Mouse (Mus musculus): ENCODE results near the gene Eps8l3. TPM values are rescaled to one million over a fixed set of nuclear protein-coding genes. Genes with fewer than 3 reads are reported as not detected.

Gene Eps8l3
- polyA plus RNA-seq, 1 experiment: 0.72 TPM

GRCm38 (mm10) chr3:107844001-107844400 lies 33.0 kb upstream of the Eps8l3 start:
- no peak for TF ChIP-seq POLR2A (IDR thresholded peaks at IDR 0.05; ENCODE audit: low read depth, low read length)
- TF ChIP-seq CTCF (conservative IDR thresholded peaks at IDR 0.05; ENCODE audit: insufficient read depth, insufficient read length, low read depth, low read length): no peak
- Histone ChIP-seq H3K27me3 (replicated peaks; ENCODE audit: control insufficient read depth, insufficient read depth, low read length) (no peaks in the 10 kb centered on the region), H3K27ac (ENCODE audit: insufficient read depth, low read depth, low read length) (no peak overlapping the region), H3K4me1 (ENCODE audit: control insufficient read depth, insufficient read depth, low read length) (no peaks in the 10 kb centered on the region), H3K4me3 (ENCODE audit: insufficient read depth, low read depth, low read length) (no peak overlapping the region), H3K36me3 (ENCODE audit: control insufficient read depth, insufficient read depth, low read length) (no peaks in the 10 kb centered on the region)
- 92% methylated on average over 3 of the region's 3 CpGs for WGBS
- DNase-seq: peak; percentile 71

- Histone ChIP-seq H3K27ac (ENCODE audit: insufficient read depth, low read depth, low read length) (no peak overlapping the region), H3K27me3 (replicated peaks; ENCODE audit: control insufficient read depth, insufficient read depth, low read length) (no peaks in the 10 kb centered on the region), H3K36me3 (ENCODE audit: control insufficient read depth, insufficient read depth, low read length) (no peaks in the 10 kb centered on the region), H3K4me3 (ENCODE audit: insufficient read depth, low read depth, low read length) (no peak overlapping the region), H3K4me1 (ENCODE audit: control insufficient read depth, insufficient read depth, low read length) (no peaks in the 10 kb centered on the region)
- TF ChIP-seq POLR2A (IDR thresholded peaks at IDR 0.05; ENCODE audit: low read depth, low read length) (no peak), CTCF (conservative IDR thresholded peaks at IDR 0.05; ENCODE audit: insufficient read depth, insufficient read length, low read depth, low read length) (no peak)
- 57% methylated on average over 2 of the region's 2 CpGs for WGBS
- no peak for DNase-seq
These were observed 32.5 kb upstream of the Eps8l3 start for GRCm38 (mm10) chr3:107844499-107844898.

GRCm38 (mm10) chr3:107846175-107846574 lies 30.9 kb upstream of the Eps8l3 start:
- Histone ChIP-seq H3K36me3 (ENCODE audit: control insufficient read depth, insufficient read depth, low read length) (no peaks in the 10 kb centered on the region), H3K27me3 (replicated peaks; ENCODE audit: control insufficient read depth, insufficient read depth, low read length) (no peaks in the 10 kb centered on the region), H3K4me3 (ENCODE audit: insufficient read depth, low read depth, low read length) (no peak overlapping the region), H3K4me1 (ENCODE audit: control insufficient read depth, insufficient read depth, low read length) (no peaks in the 10 kb centered on the region), H3K27ac (ENCODE audit: insufficient read depth, low read depth, low read length) (no peak overlapping the region)
- TF ChIP-seq CTCF (conservative IDR thresholded peaks at IDR 0.05; ENCODE audit: insufficient read depth, insufficient read length, low read depth, low read length) (no peak), POLR2A (IDR thresholded peaks at IDR 0.05; ENCODE audit: low read depth, low read length) (no peak)
- WGBS: 94% methylated on average over 1 of the region's 1 CpGs
- DNase-seq: no peak

DNA sequence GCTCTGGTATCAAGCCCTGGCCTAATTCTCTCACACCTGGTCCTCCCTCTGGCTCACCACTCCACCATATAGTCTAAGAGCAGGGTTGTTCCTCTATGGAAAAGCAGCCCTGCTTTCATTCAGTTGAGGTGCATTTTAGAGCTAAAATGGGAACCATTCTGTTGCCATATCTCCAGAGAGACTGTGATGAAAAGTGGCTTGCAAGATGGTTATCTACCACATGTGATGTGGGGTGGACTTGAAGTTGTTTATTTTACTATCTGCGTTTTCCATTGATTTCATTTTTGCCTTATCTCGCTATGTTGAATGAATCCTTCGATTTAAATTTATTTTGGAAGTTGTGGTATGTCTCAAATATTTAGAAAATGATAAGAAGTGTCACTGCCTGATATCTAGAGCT lies 30.2 kb upstream of the Eps8l3 start:
- H3K27ac ChIP-seq (ENCODE audit: insufficient read depth, low read depth, low read length): no peak overlapping the region
- no peaks in the 10 kb centered on the region for H3K4me1 ChIP-seq (ENCODE audit: control insufficient read depth, insufficient read depth, low read length)
- no peaks in the 10 kb centered on the region for H3K27me3 ChIP-seq (replicated peaks; ENCODE audit: control insufficient read depth, insufficient read depth, low read length)
- TF ChIP-seq POLR2A (IDR thresholded peaks at IDR 0.05; ENCODE audit: low read depth, low read length): no peak
- no peak for TF ChIP-seq CTCF (conservative IDR thresholded peaks at IDR 0.05; ENCODE audit: insufficient read depth, insufficient read length, low read depth, low read length)
- H3K36me3 ChIP-seq (ENCODE audit: control insufficient read depth, insufficient read depth, low read length): no peaks in the 10 kb centered on the region
- H3K4me3 ChIP-seq (ENCODE audit: insufficient read depth, low read depth, low read length): no peak overlapping the region
- no peak for DNase-seq
- 81% methylated on average over 3 of the region's 3 CpGs for WGBS

- no peaks in the 10 kb centered on the region for H3K4me1 ChIP-seq (ENCODE audit: control insufficient read depth, insufficient read depth, low read length)
- 79% methylated on average over 4 of the region's 4 CpGs for WGBS
- no peaks in the 10 kb centered on the region for H3K36me3 ChIP-seq (ENCODE audit: control insufficient read depth, insufficient read depth, low read length)
- no peak overlapping the region for H3K4me3 ChIP-seq (ENCODE audit: insufficient read depth, low read depth, low read length)
- no peak overlapping the region for H3K27ac ChIP-seq (ENCODE audit: insufficient read depth, low read depth, low read length)
- DNase-seq: no peak
- no peak for TF ChIP-seq CTCF (conservative IDR thresholded peaks at IDR 0.05; ENCODE audit: insufficient read depth, insufficient read length, low read depth, low read length)
- TF ChIP-seq POLR2A (IDR thresholded peaks at IDR 0.05; ENCODE audit: low read depth, low read length): no peak
- H3K27me3 ChIP-seq (replicated peaks; ENCODE audit: control insufficient read depth, insufficient read depth, low read length): no peaks in the 10 kb centered on the region
These were observed 28.9 kb upstream of the Eps8l3 start for GRCm38 (mm10) chr3:107848126-107848525.

DNA sequence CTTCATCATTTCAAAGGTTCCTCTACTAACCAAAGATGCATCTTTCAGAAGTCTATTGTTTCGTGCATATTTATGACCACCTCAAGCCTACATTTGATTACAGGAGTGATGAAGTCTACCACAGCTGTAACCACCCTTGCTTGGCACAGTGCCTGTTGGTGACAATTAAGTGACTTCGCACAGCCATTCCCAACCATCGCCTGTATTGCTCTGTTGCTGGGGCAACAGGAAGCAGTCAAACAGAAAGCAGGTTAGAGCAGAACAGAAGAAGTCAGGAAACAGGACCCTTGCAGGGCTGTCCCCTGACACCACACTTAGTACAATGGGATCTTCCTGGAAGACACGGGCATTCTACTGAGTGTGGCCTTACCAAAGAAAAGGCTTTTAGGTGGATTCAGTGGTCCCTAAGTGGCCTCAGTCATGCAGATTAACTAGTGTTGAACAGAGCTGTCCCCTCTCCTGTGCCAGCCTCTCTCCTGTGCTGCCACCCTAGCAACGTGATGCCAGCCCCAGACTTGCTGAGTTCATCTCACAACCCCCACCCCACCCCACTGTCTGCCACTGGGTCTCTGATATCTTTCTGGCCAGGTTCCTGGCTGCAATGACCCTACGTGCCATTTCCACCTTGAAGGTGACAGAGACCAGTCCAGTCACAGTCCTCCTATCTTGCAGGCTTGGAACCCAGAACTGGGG lies 27.9 kb upstream of the Eps8l3 start:
- no peak for DNase-seq
- Histone ChIP-seq H3K4me3 (ENCODE audit: insufficient read depth, low read depth, low read length) (no peak overlapping the region), H3K36me3 (ENCODE audit: control insufficient read depth, insufficient read depth, low read length) (no peaks in the 10 kb centered on the region), H3K4me1 (ENCODE audit: control insufficient read depth, insufficient read depth, low read length) (no peaks in the 10 kb centered on the region), H3K27ac (ENCODE audit: insufficient read depth, low read depth, low read length) (no peak overlapping the region), H3K27me3 (replicated peaks; ENCODE audit: control insufficient read depth, insufficient read depth, low read length) (no peaks in the 10 kb centered on the region)
- 78% methylated on average over 6 of the region's 6 CpGs for WGBS
- no peak for TF ChIP-seq CTCF (conservative IDR thresholded peaks at IDR 0.05; ENCODE audit: insufficient read depth, insufficient read length, low read depth, low read length)
- no peak for TF ChIP-seq POLR2A (IDR thresholded peaks at IDR 0.05; ENCODE audit: low read depth, low read length)

GRCm38 (mm10) chr3:107849693-107850031 lies 27.4 kb upstream of the Eps8l3 start:
- Histone ChIP-seq H3K27me3 (replicated peaks; ENCODE audit: control insufficient read depth, insufficient read depth, low read length) (no peaks in the 10 kb centered on the region), H3K27ac (ENCODE audit: insufficient read depth, low read depth, low read length) (no peak overlapping the region), H3K4me3 (ENCODE audit: insufficient read depth, low read depth, low read length) (no peak overlapping the region), H3K4me1 (ENCODE audit: control insufficient read depth, insufficient read depth, low read length) (no peaks in the 10 kb centered on the region), H3K36me3 (ENCODE audit: control insufficient read depth, insufficient read depth, low read length) (no peaks in the 10 kb centered on the region)
- TF ChIP-seq CTCF (conservative IDR thresholded peaks at IDR 0.05; ENCODE audit: insufficient read depth, insufficient read length, low read depth, low read length) (no peak), POLR2A (IDR thresholded peaks at IDR 0.05; ENCODE audit: low read depth, low read length) (no peak)
- DNase-seq: no peak
- WGBS: 81% methylated on average over 2 of the region's 2 CpGs
